Mouse (Mus musculus): ENCODE data around the gene Asic2. TPM values are rescaled to one million over a fixed set of nuclear protein-coding genes. Genes with fewer than 3 reads are reported as not detected.

Asic2 gene
- total RNA-seq, 2 experiments from 2014 or later: 52.8 to 57.6 TPM

GRCm38 (mm10) chr11:81860250-81860972, 107.8 kb downstream of the Asic2 start, which contains the start of gene 5530401A14Rik:
5530401A14Rik (plus strand) TSS chr11:81860673.
- peak; percentile 59 for DNase-seq
- intact Hi-C loops (cut with DNase I): no loop called here

GRCm38 (mm10) chr11:81847773-81848490, 120.3 kb downstream of the Asic2 start:
- intact Hi-C loops (cut with DNase I): no loop called here

GRCm38 (mm10) chr11:81845686-81846036, 122.6 kb downstream of the Asic2 start:
- DNase-seq: peak; percentile 15
- intact Hi-C loops (cut with DNase I): no loop called here

More at GRCm38 (mm10) chr11:81847773-81848490, 120.3 kb downstream of the Asic2 start:
- DNase-seq: no peak

DNA sequence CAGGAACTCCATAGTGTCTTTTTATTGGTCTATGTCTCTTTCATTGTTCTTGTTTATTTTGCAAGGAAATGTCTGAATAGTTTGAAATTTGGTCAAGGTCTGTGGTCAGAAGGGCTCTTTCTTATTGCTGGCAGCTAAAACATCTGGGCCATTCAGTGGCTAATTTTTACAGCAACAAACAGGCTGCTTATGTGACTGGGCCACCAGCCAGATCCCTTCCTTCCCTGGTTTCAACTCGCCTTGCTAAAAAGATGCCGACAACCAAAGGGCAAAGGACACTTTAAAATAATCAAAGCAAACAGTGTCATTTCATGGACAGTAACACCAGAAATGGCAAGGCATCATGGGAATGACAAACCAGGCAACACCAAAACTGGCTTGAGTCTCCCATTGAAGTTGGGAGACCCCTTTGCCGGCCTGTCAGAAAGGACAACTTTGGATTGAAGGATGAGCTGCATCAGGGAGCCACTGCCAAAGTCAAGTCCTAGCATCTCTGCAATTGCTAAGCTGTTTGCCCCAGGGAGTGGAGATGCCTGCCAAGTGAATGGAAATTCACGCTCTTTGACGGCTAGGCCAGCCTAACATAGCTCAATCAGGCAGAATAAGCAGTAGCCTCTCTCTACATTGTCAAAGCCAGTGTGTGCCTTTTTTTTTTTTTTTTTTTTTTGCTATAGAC, 123.1 kb downstream of the Asic2 start:
- DNase-seq: peak; percentile 86
- intact Hi-C loops (cut with DNase I): no loop called here

DNA sequence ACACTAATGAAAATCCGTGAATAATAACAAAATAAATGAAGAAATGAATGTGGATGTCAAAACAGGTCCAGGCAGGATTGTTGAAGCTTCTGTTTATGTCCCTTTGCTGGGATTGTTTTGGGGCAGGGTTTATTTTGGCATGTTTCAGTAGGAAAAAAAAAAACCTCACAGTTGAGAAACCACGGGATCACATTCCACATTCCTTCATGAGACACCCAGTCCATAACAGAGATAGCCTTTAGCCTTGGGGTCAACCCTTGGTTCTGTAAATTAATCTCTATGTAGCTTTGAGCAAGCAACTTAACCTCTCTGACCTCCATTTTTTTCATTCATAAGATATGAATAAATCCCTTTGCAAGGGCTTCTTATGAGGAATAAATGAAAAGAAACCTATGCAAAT, 127.3 kb downstream of the Asic2 start:
- no peak for DNase-seq
- intact Hi-C loops (cut with DNase I): no loop called here

- intact Hi-C loops (cut with DNase I): no loop called here
- DNase-seq: no peak
Observed at GRCm38 (mm10) chr11:81838426-81838825, 129.8 kb downstream of the Asic2 start.

DNA sequence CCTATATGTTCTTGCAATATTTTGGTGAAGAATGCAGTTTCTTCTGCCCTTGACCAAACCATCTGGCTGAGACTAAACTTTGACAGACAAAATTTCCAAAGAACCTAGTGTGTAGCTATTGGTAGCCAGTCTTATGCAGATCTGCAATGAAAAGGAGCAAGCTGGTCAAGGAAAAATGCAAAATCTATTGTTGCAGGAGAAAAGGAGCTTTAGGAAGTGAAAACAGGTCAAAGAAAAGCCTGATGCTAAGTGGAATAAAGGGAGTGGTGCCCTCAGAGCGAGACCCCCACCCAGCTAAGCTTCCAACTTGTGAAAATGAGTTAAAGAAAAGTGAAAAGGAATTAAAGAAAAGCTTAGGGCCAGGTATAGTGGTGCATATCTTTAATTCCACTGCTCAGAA, 135.9 kb downstream of the Asic2 start:
- no peak for DNase-seq
- intact Hi-C loops (cut with DNase I): no loop called here

DNA sequence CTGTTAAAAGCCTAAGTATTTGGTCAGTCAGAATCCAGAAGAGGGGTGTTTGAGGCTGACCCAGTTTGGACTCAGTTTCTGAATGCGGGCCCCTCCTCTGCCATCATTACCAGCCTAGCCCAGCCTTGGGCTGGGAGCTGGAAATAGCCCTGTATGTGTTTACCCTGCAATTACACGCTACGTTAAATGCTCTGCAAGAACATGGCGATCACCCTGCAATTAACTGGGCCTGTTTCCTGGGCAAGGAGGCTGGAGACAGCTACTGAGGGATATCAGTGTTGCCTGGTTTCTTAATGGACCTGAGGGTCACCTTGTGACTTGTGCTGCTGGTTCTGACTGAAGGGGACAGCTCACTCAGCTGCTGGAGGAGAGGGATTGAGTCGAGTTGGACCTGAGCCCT, 151.7 kb downstream of the Asic2 start:
- intact Hi-C loops (cut with DNase I): no loop called here
- DNase-seq: no peak

- intact Hi-C loops (cut with DNase I): no loop called here
- no peak for DNase-seq
Observed at GRCm38 (mm10) chr11:81814816-81815215, 153.4 kb downstream of the Asic2 start.

DNA sequence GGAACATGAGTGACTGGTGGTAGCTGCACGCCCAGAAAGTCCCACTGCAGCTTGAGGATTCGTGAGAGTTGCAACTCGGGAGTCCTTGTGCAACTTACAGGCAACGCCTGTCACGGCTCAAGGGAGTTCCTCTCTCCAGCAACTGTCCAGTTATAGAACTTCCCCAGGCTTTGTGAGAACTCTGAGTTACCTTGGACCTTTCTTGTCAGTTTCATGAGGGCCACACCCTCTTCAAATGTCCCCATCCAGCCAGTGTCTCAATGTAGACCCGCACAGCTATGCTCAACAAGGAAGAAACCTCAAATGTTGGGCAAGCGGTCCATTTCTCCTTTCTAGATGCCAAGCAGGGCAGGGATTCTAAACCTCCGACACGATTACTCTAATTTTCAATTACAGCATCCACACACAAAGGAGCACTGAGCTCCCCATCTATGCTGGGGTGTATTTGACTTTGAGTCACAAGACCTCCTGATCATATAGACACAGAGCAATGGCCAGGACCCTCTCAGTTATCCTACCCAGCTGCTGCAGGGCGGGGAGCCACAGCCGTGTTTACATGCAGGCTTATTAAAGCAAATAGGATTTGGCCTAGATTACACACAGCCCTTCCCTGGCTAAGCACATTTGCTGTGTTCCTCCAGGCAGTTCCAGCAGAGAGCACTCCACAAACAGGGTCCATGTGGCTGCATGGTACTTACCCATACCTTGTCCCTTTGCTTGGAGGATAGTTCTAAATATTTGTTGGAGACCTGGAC, 161.2 kb downstream of the Asic2 start:
- no peak for DNase-seq
- intact Hi-C loops (cut with DNase I): no loop called here

GRCm38 (mm10) chr11:81803544-81803943, 164.7 kb downstream of the Asic2 start:
- DNase-seq: no peak
- intact Hi-C loops (cut with DNase I): no loop called here

DNA sequence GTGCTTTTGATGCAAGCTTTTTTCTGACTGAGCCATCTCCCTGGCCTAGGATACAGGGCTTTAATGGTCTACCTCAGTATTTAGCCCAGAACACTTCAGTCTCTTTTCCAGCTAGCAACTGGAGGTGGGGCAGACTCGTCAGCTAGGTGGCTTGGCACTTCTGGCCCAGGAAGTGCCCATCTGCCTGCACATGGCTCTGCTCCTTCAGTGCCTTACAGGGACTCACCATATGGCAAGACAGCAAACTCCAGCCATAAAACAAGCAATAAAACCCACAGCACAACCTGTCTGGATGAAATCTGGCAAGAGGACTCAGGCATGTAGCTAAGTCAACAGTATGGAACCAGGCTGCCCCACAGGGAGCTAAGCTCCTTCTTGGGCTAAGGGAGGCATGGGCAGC, 165.6 kb downstream of the Asic2 start:
- intact Hi-C loops (cut with DNase I): no loop called here
- DNase-seq: peak; percentile 24

DNA sequence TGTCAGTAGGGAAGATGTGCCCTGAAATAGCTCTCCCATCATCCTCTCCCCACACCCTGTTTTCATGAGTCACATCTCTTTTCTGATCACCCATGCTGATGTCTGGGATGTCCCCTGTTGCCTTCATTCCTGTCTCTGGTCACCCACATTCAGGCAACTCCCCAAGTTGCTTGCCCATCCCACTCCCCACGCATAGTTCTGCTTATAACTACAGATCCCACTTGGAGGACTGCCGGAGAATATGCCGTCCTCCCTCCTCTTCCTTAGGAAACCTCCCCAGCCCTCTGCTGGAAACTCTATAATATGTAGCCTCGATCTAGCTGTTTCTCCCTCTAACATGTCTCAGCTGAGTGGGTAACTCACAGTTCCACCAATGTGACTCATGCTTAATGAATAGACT, 167.4 kb downstream of the Asic2 start:
- no peak for DNase-seq
- intact Hi-C loops (cut with DNase I): no loop called here

DNA sequence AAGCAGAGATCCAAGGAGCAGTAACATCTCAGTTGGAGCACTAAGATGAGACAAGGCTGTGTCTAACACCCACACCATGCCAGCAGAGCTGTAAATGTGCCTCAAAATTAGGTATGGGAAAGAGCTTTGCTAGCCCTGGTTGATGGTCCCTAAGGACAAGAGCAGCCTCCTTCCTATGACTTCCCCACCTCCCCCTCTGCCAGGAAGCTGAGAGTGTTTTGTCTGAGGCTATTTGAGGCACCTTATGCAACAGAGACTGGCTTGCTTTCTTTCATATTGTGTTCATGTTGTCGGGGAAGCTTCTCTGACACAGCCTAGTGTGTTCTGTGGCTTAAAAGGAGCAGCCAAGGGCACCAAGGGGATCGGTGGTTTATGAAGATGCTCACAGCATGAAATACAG, 174.7 kb downstream of the Asic2 start:
- no peak for DNase-seq

DNA sequence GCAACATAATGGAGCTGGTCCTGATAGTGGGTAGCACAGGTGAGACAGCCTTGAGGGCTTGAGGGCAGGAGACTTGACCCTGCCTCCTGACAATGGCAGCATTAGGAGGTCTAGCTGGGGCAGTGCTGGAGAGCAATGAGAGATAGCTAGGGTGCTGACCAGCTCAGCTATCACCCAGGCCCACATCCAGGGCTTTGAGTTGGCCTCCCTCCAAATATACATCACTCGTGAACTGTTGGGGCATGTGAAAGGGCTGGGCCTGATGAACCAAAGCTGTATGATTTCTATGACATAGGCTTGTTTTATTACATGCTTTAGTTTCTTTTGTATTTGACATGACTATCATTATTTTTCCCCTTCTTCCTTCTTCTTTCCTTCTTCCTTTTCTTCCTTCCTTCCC, 176.7 kb downstream of the Asic2 start:
- no peak for DNase-seq
- intact Hi-C loops (cut with DNase I): no loop called here

More for the DNA sequence above, 174.7 kb downstream of the Asic2 start:
- intact Hi-C loops (cut with DNase I): no loop called here

GRCm38 (mm10) chr11:81780596-81780995, 187.7 kb downstream of the Asic2 start:
- intact Hi-C loops (cut with DNase I): no loop called here

GRCm38 (mm10) chr11:81779881-81780280, 188.4 kb downstream of the Asic2 start:
- intact Hi-C loops (cut with DNase I): loop anchor here (10.0 kb wide), 1 partner anchor 185 kb away; the partner anchor contains the start of gene Asic2
- DNase-seq: peak; percentile 70

More at GRCm38 (mm10) chr11:81780596-81780995, 187.7 kb downstream of the Asic2 start:
- peak; percentile 61 for DNase-seq

DNA sequence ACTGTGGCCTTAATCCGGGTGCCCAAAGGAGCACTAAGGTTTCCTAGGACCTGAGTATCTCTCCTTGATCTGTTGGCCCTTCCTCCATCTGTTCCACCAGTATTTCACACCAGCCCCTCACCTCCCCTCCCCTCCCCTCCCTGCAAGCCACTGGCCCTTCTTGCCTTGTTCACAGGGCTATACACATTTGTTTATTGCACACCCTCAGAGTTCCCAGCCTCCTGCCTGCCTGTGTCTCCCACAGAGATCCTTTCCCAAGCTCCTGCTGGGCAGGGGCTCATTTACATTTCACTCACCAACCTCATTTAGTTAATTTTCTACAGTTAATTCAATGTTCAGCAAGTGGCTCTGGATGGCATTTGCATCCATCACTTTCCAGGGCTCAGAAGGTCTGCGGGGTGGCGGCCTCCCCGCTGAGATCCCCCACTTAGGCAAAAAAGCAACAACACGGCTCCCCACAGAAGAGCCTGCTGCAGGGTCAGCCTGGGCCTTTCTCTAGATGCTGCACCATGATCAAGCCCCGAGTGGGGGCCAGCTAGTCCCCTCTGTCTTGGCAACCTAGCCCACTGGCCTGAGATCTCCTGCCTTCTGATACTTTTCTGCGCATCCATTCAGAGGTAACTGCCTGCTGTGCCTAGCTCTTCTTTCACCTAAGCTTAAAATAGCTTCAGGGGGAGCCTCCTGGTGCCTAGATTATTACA, 196.9 kb downstream of the Asic2 start:
- no peak for DNase-seq
- intact Hi-C loops (cut with DNase I): loop anchor here (10.0 kb wide), 1 partner anchor 193 kb away; the partner anchor contains the start of gene Asic2

DNA sequence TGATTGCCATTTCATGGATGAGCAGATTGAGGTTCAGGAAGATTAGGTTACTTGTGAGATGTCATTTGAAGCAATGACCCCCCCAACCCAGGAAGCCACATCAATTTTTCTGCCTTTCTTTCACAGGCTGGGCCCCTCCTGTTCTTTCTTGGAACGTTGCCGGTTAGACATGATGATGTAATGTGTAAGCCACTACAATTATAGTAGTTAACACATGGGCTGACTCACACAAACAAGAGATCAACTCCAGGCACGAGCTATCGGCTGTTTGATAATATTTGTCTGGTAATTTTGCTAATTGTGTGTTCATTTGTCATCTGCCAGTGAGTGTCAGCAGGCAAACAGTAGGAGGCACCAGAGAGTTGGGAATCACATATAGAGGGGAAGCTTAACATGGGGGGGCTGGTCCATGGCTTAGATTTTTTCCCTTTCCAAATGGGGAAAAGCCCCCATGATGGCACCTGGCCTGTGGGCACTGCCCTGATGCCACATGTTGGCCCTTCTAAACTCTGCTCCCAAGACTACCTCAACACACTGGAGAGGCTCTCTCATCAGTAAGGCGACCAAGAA, 198.5 kb downstream of the Asic2 start:
- intact Hi-C loops (cut with DNase I): loop anchor here (10.0 kb wide), 1 partner anchor 195 kb away; the partner anchor contains the start of gene Asic2
- DNase-seq: no peak

DNA sequence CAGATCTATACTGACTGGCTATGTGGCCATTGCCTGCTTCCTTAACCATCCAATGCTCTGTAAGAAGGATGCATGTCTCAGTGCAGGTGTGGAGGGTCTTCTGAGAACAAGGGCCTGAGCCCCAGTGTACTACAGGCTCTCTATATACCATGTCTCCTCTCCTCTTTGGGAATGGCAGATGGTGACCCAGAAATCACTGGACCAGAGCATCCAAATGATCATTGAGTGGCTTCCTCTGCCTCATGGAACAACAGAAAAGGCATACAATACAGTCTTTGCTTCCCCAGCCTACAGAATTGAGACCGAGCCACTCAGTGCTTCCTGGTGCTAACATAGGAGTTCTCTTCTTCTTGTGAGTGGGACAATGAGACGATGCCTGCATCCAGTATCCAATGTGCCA, 200.0 kb downstream of the Asic2 start:
- no peak for DNase-seq
- intact Hi-C loops (cut with DNase I): no loop called here
